Mouse (Mus musculus) neural tube, embryonic 11.5 days (tissue): ENCODE data around the gene Fndc8. TPM values are rescaled to one million over a fixed set of nuclear protein-coding genes. Genes with fewer than 3 reads are reported as not detected.
A peak's percentile ranks its signal among the peaks of the same experiment; 100 is the strongest.

Source experiments
- ATAC-seq: fragments of 200-750 bp; cut with Nextera tagmentation; 2 replicates; pipeline ENCODE4 v1.8.0; 2017; ENCODE audit warnings: moderate number of reproducible peaks, mild to moderate bottlenecking, moderate TSS enrichment, moderate library complexity; ENCODE audit not compliant: insufficient read depth, low FRiP score, low TSS enrichment
- DNase-seq: peaks from one replicate; pipeline ENCODE4 v3.0.0-alpha.2; 2015; ENCODE audit warnings: low spot score
- H3K27ac ChIP-seq: fragments of 300-500 bp; sonication (generic); 2 replicates; pipeline ENCODE4 v1.5.1; 2014; ENCODE audit warnings: low read depth, mild to moderate bottlenecking, low read length
- H3K27me3 ChIP-seq: fragments of 300-500 bp; sonication (generic); 2 replicates; pipeline ENCODE4 v1.6.1; 2014; ENCODE audit warnings: mild to moderate bottlenecking, low read length, mixed read lengths; ENCODE audit not compliant: control insufficient read depth, insufficient read depth
- H3K36me3 ChIP-seq: fragments of 300-500 bp; sonication (generic); 2 replicates; pipeline ENCODE4 v1.6.1; 2014; ENCODE audit warnings: mild to moderate bottlenecking, low read length, moderate library complexity, mixed read lengths; ENCODE audit not compliant: control insufficient read depth, insufficient read depth
- H3K4me1 ChIP-seq: fragments of 300-500 bp; sonication (generic); 2 replicates; pipeline ENCODE4 v1.6.1; 2014; ENCODE audit warnings: low read length, mixed read lengths; ENCODE audit not compliant: control insufficient read depth, insufficient read depth
- H3K4me2 ChIP-seq: fragments of 300-500 bp; sonication (generic); 2 replicates; pipeline ENCODE4 v1.6.1; 2014; ENCODE audit warnings: low read depth, mild to moderate bottlenecking, moderate library complexity
- H3K4me3 ChIP-seq: fragments of 300-500 bp; sonication (generic); 2 replicates; pipeline ENCODE4 v1.5.1; 2014; ENCODE audit warnings: low read depth, low read length
- H3K9ac ChIP-seq: fragments of 300-500 bp; sonication (generic); 2 replicates; pipeline ENCODE4 v1.6.1; 2014; ENCODE audit warnings: mild to moderate bottlenecking, low read length
- H3K9me3 ChIP-seq: fragments of 300-500 bp; sonication (generic); 2 replicates; pipeline ENCODE4 v1.6.1; 2016; ENCODE audit warnings: low read length; ENCODE audit not compliant: control insufficient read depth
- WGBS: fragments of 180-500 bp; shearing (Covaris S2); extraction: QIAGEN DNeasy Blood & Tissue Kit; methylation state at CpG from one replicate; pipeline ENCODE4 v1.1.7; 2014; 5-methylcytosine and 5-hydroxymethylcytosine counted together
- polyA plus RNA-seq: library from polyadenylated mRNA; unstranded; fragments of >200 nt; fragmentation: Nextera tagmentation; extraction: Ambion mirVana; gene quantifications from 2 replicates; pipeline ENCODE4 v1.2.1, GENCODE M21; 2014

The Fndc8 gene
- 0.13 and 0.39 TPM in 2 replicates for polyA plus RNA-seq

- DNase-seq, result no peak
- no peak within 1 kb of the TSS for H3K9ac ChIP-seq
- ATAC-seq, result no peak
- 57% methylated on average over 7 of the region's 7 CpGs for WGBS
- H3K9me3 ChIP-seq, result no peaks in the 10 kb centered on the region
- no peak within 1 kb of the TSS for H3K4me2 ChIP-seq
- H3K36me3 ChIP-seq, result no peaks in the 10 kb centered on the region
- H3K4me1 ChIP-seq, result peaks cover 4% of the 10 kb centered on the region; the same call in 1 of the 2 replicates
- H3K4me3 ChIP-seq, result no peak within 1 kb of the TSS
- no peak within 1 kb of the TSS for H3K27ac ChIP-seq
- no peaks in the 10 kb centered on the region for H3K27me3 ChIP-seq
These were observed at the start of gene Fndc8 for GRCm38 (mm10) chr11:82891936-82892335. Fndc8 (plus strand) TSS chr11:82892124.

GRCm38 (mm10) chr11:82844771-82845414 is 47.0 kb upstream of the Fndc8 start:
- H3K9ac ChIP-seq, result no peak overlapping the region
- no peak overlapping the region for H3K4me3 ChIP-seq
- no peaks in the 10 kb centered on the region for H3K27me3 ChIP-seq
- 68% methylated on average over 11 of the region's 11 CpGs for WGBS
- H3K4me1 ChIP-seq, result peaks cover 5% of the 10 kb centered on the region
- no peaks in the 10 kb centered on the region for H3K9me3 ChIP-seq
- H3K4me2 ChIP-seq, result no peak overlapping the region
- ATAC-seq (no peak), DNase-seq (no peak)
- H3K36me3 ChIP-seq, result no peaks in the 10 kb centered on the region
- H3K27ac ChIP-seq, result no peak overlapping the region

GRCm38 (mm10) chr11:82845415-82846078 is 46.4 kb upstream of the Fndc8 start:
- Histone ChIP-seq H3K4me2 (peak overlapping the region; percentile 19; the same call in 1 of the 2 replicates), H3K36me3 (no peaks in the 10 kb centered on the region), H3K27me3 (no peaks in the 10 kb centered on the region), H3K27ac (0 out of 2 replicates have a peak overlapping the region, but pooled peaks have one; percentile 27), H3K4me3 (no peak overlapping the region), H3K9ac (no peak overlapping the region; the same call in 1 of the 2 replicates), H3K9me3 (no peaks in the 10 kb centered on the region), H3K4me1 (peaks cover 5% of the 10 kb centered on the region)
- ATAC-seq (no peak), DNase-seq (peak; percentile 60)
- WGBS, result 33% methylated on average over 16 of the region's 16 CpGs

- ATAC-seq (no peak), DNase-seq (no peak)
- Histone ChIP-seq H3K36me3 (no peaks in the 10 kb centered on the region), H3K4me2 (peak overlapping the region; percentile 19; the same call in 1 of the 2 replicates), H3K27ac (0 out of 2 replicates have a peak overlapping the region, but pooled peaks have one; percentile 27), H3K9me3 (no peaks in the 10 kb centered on the region), H3K4me3 (no peak overlapping the region), H3K4me1 (peaks cover 5% of the 10 kb centered on the region), H3K27me3 (no peaks in the 10 kb centered on the region), H3K9ac (no peak overlapping the region; the same call in 1 of the 2 replicates)
- WGBS, result 30% methylated on average over 4 of the region's 4 CpGs
These were observed 45.9 kb upstream of the Fndc8 start for GRCm38 (mm10) chr11:82846079-82846436.

- no peaks in the 10 kb centered on the region for H3K9me3 ChIP-seq
- peaks cover 5% of the 10 kb centered on the region for H3K4me1 ChIP-seq
- H3K27me3 ChIP-seq, result no peaks in the 10 kb centered on the region
- 84% methylated on average over 3 of the region's 3 CpGs for WGBS
- DNase-seq (no peak), ATAC-seq (no peak)
- H3K36me3 ChIP-seq, result no peaks in the 10 kb centered on the region
- no peak overlapping the region for H3K4me2 ChIP-seq
- H3K9ac ChIP-seq, result no peak overlapping the region
- no peak overlapping the region for H3K27ac ChIP-seq
- H3K4me3 ChIP-seq, result no peak overlapping the region
These were observed 45.0 kb upstream of the Fndc8 start for GRCm38 (mm10) chr11:82846938-82847337.

GRCm38 (mm10) chr11:82847571-82848000 is 44.3 kb upstream of the Fndc8 start:
- H3K4me2 ChIP-seq, result no peak overlapping the region
- H3K4me3 ChIP-seq, result no peak overlapping the region
- H3K27ac ChIP-seq, result no peak overlapping the region
- no peak for ATAC-seq
- no peaks in the 10 kb centered on the region for H3K36me3 ChIP-seq
- H3K27me3 ChIP-seq, result no peaks in the 10 kb centered on the region
- H3K4me1 ChIP-seq, result peaks cover 5% of the 10 kb centered on the region
- H3K9me3 ChIP-seq, result no peaks in the 10 kb centered on the region
- WGBS, result 30% methylated on average over 6 of the region's 6 CpGs
- H3K9ac ChIP-seq, result no peak overlapping the region
- DNase-seq, result no peak

- Histone ChIP-seq H3K27ac (no peak overlapping the region), H3K4me2 (no peak overlapping the region), H3K36me3 (no peaks in the 10 kb centered on the region), H3K9me3 (no peaks in the 10 kb centered on the region), H3K9ac (no peak overlapping the region), H3K4me1 (peaks cover 5% of the 10 kb centered on the region), H3K4me3 (no peak overlapping the region), H3K27me3 (no peaks in the 10 kb centered on the region)
- no peak for DNase-seq
- no peak for ATAC-seq
- WGBS, result 66% methylated on average over 5 of the region's 5 CpGs
These were observed 41.7 kb upstream of the Fndc8 start for GRCm38 (mm10) chr11:82850259-82850658.

- Histone ChIP-seq H3K36me3 (no peaks in the 10 kb centered on the region), H3K27me3 (no peaks in the 10 kb centered on the region), H3K9ac (no peak overlapping the region), H3K4me2 (no peak overlapping the region), H3K4me3 (no peak overlapping the region), H3K9me3 (no peaks in the 10 kb centered on the region), H3K4me1 (no peaks in the 10 kb centered on the region), H3K27ac (no peak overlapping the region)
- WGBS, result 91% methylated on average over 11 of the region's 11 CpGs
- ATAC-seq (no peak), DNase-seq (no peak)
These were observed 39.8 kb upstream of the Fndc8 start for GRCm38 (mm10) chr11:82852115-82852514.

- H3K4me1 ChIP-seq, result no peaks in the 10 kb centered on the region
- no peak for ATAC-seq
- WGBS, result 89% methylated on average over 10 of the region's 10 CpGs
These were observed 39.4 kb upstream of the Fndc8 start for GRCm38 (mm10) chr11:82852540-82852939.

More at GRCm38 (mm10) chr11:82852540-82852939, 39.4 kb upstream of the Fndc8 start:
- DNase-seq, result no peak
- H3K9ac ChIP-seq, result no peak overlapping the region
- no peaks in the 10 kb centered on the region for H3K27me3 ChIP-seq
- H3K4me3 ChIP-seq, result no peak overlapping the region
- H3K4me2 ChIP-seq, result no peak overlapping the region
- no peak overlapping the region for H3K27ac ChIP-seq
- no peaks in the 10 kb centered on the region for H3K9me3 ChIP-seq
- H3K36me3 ChIP-seq, result no peaks in the 10 kb centered on the region
